Comparison of ENCODE assay signal across 21 mouse cellular contexts in genomic region chr2:53947534-53947933, GRCm38 (mm10).
"Had no signal": no experiment of that assay in that cellular context is flagged by ENCODE, and none has a peak within 500 bp of the region (broad histone marks: within the 10 kb centered on the region; RNA-seq: fewer than 3 reads in every experiment).

No protein-coding gene starts in this region.

- ATAC-seq: liver, postnatal 0 days; lung, postnatal 0 days; midbrain, embryonic 16.5 days had no signal

- DNase-seq: liver, embryonic 13.5 days; liver, postnatal 0 days; lung, adult 2 months; lung, postnatal 14 days; lung, postnatal 36 days; midbrain, embryonic 14.5 days; retina, postnatal 1 day; right cerebral cortex, adult 18-20 months; right cerebral cortex, postnatal 25 days; right cerebral cortex, postnatal 4 days; spleen, adult 18-20 months; thymus, adult 18-20 months; thymus, postnatal 14 days; thymus, postnatal 36 days had no signal

- H3K9ac ChIP-seq: liver, embryonic 13.5 days; liver, embryonic 15.5 days; liver, postnatal 0 days; lung, embryonic 15.5 days had no signal

- H3K4me1 ChIP-seq: liver, embryonic 13.5 days; liver, embryonic 15.5 days; lung, embryonic 15.5 days; megakaryocyte, embryonic 14.5 days had no signal

- H3K9me3 ChIP-seq: liver, embryonic 13.5 days; liver, embryonic 15.5 days; lung, embryonic 15.5 days had no signal

- H3K4me2 ChIP-seq: liver, embryonic 13.5 days; liver, embryonic 15.5 days; lung, embryonic 15.5 days; midbrain, embryonic 11.5 days had no signal

- H3K27ac ChIP-seq: liver, embryonic 13.5 days; liver, embryonic 15.5 days; lung, embryonic 15.5 days; macrophage had no signal

- H3K27me3 ChIP-seq: liver, embryonic 13.5 days; liver, embryonic 15.5 days; lung, embryonic 15.5 days; megakaryocyte, embryonic 14.5 days had no signal

- H3K36me3 ChIP-seq: liver, embryonic 13.5 days; liver, embryonic 15.5 days; lung, embryonic 15.5 days had no signal

- H3K4me3 ChIP-seq: liver, embryonic 13.5 days; liver, embryonic 15.5 days; lung, embryonic 15.5 days; megakaryocyte, embryonic 14.5 days had no signal
